ENCODE assay signal across 32 mouse cellular contexts in the genomic region with DNA sequence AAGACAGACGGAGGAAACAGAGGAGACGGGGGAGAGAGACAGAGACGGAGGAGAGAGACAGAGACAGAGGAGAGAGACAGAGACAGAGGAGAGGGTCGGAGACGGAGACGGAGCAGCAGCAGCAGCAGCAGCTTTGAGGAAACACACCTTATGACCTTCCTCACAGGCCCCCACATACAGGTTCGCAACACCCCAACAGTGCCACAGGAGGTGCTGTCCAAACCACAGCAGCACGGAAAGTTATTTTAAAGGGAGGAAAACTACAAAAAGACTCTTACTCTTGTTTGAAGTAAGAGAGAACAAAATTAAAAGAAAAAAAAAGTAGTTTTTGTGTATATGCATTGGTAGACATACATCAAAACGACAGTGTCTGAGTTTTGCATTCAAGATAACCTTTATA. TPM values are rescaled to one million over a fixed set of nuclear protein-coding genes. Genes with fewer than 3 reads are reported as not detected.
"Had no signal": no experiment of that assay in that cellular context is flagged by ENCODE, and none has a peak within 500 bp of the region (broad histone marks: within the 10 kb centered on the region; RNA-seq: fewer than 3 reads in every experiment).

No protein-coding gene starts in this region.

- H3K27me3 ChIP-seq: liver, embryonic 15.5 days; lung, embryonic 15.5 days; midbrain, embryonic 13.5 days; neural tube, embryonic 12.5 days; neural tube, embryonic 15.5 days; stomach, embryonic 15.5 days had no signal

- H3K4me2 ChIP-seq: liver, embryonic 11.5 days; liver, embryonic 15.5 days; lung, embryonic 15.5 days; midbrain, embryonic 13.5 days; neural tube, embryonic 12.5 days; neural tube, embryonic 15.5 days; stomach, embryonic 15.5 days had no signal

- H3K4me3 ChIP-seq: layer of hippocampus, adult 2 months; left cerebral cortex, adult 2 months; liver, embryonic 15.5 days; lung, embryonic 15.5 days; megakaryocyte, embryonic 14.5 days; midbrain, embryonic 10.5 days; midbrain, embryonic 13.5 days; neural tube, embryonic 12.5 days; neural tube, embryonic 15.5 days; stomach, embryonic 15.5 days had no signal

- DNase-seq: kidney, adult 2 months; kidney, postnatal 25 days; layer of hippocampus, postnatal 36 days; lung, adult 18-20 months; lung, postnatal 10 days; lung, postnatal 36 days; right cerebral cortex, adult 18-20 months; right cerebral cortex, postnatal 14 days; spleen, adult 18-20 months; thymus, adult 18-20 months; thymus, postnatal 25 days had no signal

- H3K36me3 ChIP-seq: liver, embryonic 15.5 days; lung, embryonic 15.5 days; midbrain, embryonic 10.5 days; midbrain, embryonic 13.5 days; neural tube, embryonic 12.5 days; neural tube, embryonic 15.5 days; stomach, embryonic 15.5 days had no signal

- ATAC-seq: intestine, postnatal 0 days; midbrain, embryonic 13.5 days had no signal

- H3K9me3 ChIP-seq: liver, embryonic 15.5 days; lung, embryonic 15.5 days; midbrain, embryonic 13.5 days; neural tube, embryonic 12.5 days; neural tube, embryonic 15.5 days; stomach, embryonic 15.5 days had no signal

- H3K27ac ChIP-seq: kidney, postnatal 0 days; layer of hippocampus, adult 2 months; left cerebral cortex, adult 2 months; liver, embryonic 15.5 days; lung, embryonic 15.5 days; midbrain, embryonic 10.5 days; midbrain, embryonic 13.5 days; neural tube, embryonic 12.5 days; neural tube, embryonic 15.5 days; stomach, embryonic 15.5 days had no signal

- H3K9ac ChIP-seq: liver, embryonic 15.5 days; lung, embryonic 15.5 days; midbrain, embryonic 13.5 days; neural tube, embryonic 12.5 days; neural tube, embryonic 15.5 days; stomach, embryonic 15.5 days had no signal

- H3K4me1 ChIP-seq: lung, embryonic 15.5 days; neural tube, embryonic 12.5 days; neural tube, embryonic 15.5 days had no signal

RNA-seq across cellular contexts. Expression of a gene that starts 27.8 kb away (rescaled TPM):
- total RNA-seq: layer of hippocampus, adult 2 months; layer of hippocampus, postnatal 10 days; layer of hippocampus, postnatal 36 days; left cerebral cortex, adult 2 months; left cerebral cortex, postnatal 10 days; left cerebral cortex, postnatal 36 days; midbrain, postnatal 0 days had no signal
- polyA plus RNA-seq: intestine, postnatal 0 days; kidney, adult 2 months; kidney, embryonic 14.5 days; large intestine, adult 2 months; limb, embryonic 11.5 days; limb, embryonic 14.5 days; liver, embryonic 11.5 days; liver, embryonic 15.5 days; lung, embryonic 15.5 days; midbrain, embryonic 10.5 days; midbrain, embryonic 13.5 days; midbrain, postnatal 0 days; neural tube, embryonic 12.5 days; neural tube, embryonic 15.5 days; stomach, embryonic 15.5 days had no signal
